Mouse (Mus musculus) mature B cell (primary cell): Measurements from ENCODE around the gene Gm17387.

ENCODE experiments used
- in situ Hi-C: fragments of 300-500 bp; cut with MboI; formaldehyde crosslinking; loops from 2 replicates; pipeline ENCODE4 v1.14.3; 2019

Gm17387 gene

GRCm38 (mm10) chr7:141047581-141048225 lies 18.8 kb downstream of the Gm17387 start:
- in situ Hi-C loops = loop anchor here (5.0 kb wide), 1 partner anchor 145 kb away; the partner anchor contains the start of gene Cox8b

GRCm38 (mm10) chr7:141048226-141049218 lies 19.6 kb downstream of the Gm17387 start:
- in situ Hi-C loops = loop anchor here (5.0 kb wide), 1 partner anchor 146 kb away; the partner anchor contains the start of gene Cox8b

GRCm38 (mm10) chr7:141049326-141049725 lies 20.4 kb downstream of the Gm17387 start:
- in situ Hi-C loops = loop anchor here (5.0 kb wide), 1 partner anchor 147 kb away; the partner anchor contains the start of gene Cox8b

DNA sequence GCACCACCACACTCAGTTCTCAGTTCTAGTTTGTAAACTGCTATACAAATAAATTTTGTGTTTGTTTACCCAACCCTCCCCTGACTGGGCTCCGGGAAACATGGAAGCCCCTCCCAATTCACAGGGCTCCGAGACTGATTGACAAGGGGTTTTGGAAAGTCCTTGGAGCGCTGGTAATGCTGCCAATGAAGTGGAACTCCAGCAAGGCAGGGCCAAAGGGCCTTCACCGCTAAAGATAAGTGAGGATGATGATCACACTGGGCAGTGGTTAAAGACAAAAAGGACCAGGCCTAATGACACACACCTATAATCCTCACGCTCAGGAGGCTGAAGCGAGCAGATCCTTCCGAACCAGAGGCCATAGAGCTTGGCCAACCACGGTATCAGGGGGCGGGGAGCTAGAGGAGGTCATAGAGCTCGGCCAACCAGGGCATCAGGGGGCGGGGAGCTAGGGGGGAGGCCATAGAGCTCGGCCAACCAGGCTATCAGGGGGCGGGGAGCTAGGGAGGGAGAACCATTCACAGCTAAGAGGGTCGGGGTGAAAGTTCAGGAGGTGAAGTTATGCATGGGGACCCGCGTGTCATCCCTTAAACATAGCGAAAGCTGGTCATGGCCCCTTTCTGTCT lies 22.2 kb downstream of the Gm17387 start:
- in situ Hi-C loops = loop anchor here (5.0 kb wide), 1 partner anchor 204 kb away; the partner anchor contains the start of genes Odf3 and Scgb1c1

DNA sequence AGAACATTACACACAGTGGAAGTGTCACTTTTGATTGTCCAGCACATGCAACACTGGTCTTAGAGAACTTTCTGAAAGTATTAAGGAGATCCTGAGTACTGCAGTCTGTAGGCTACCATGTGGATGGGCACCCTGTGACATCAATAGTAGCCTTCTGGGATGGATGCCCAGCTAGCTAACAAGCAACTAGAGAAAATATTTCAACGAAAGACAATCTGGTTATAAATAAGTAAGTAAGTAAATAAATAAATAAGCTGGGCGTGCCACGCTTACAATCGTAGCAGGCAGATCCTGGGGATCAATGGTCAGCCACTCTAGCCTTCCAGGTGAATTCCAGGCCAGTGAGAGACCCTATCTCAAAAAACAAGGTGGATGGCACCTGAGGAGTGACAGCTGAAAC lies 23.1 kb downstream of the Gm17387 start:
- in situ Hi-C loops = loop anchor here (5.0 kb wide), 1 partner anchor 205 kb away; the partner anchor contains the start of genes Odf3 and Scgb1c1

- in situ Hi-C loops = loop anchor here (5.0 kb wide), 1 partner anchor 205 kb away; the partner anchor contains the start of genes Odf3 and Scgb1c1
Observed at GRCm38 (mm10) chr7:141052421-141052820, 23.5 kb downstream of the Gm17387 start.

- in situ Hi-C loops = no loop called here
Observed at GRCm38 (mm10) chr7:141055785-141056184, 26.9 kb downstream of the Gm17387 start.

GRCm38 (mm10) chr7:141056976-141057375 lies 28.0 kb downstream of the Gm17387 start:
- in situ Hi-C loops = no loop called here

DNA sequence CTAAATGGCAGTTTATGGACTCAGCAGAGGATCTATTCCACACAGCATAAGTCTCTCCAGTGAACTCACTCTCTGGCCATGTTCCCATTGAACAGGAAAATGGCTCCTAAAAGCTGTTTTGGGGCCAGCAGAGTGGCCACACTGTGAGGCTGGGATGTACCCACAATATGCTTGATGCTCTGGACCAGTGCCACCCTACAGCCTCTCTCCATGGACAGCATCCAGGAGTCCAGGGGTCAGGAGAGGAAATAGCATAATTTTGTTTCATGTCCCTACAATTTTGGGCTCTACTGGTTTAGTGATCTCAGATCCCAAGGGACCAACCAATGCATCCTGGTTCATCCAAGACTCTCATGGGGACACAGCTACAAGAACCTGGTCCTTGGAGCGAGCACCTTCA lies 28.6 kb downstream of the Gm17387 start:
- in situ Hi-C loops = no loop called here

- in situ Hi-C loops = no loop called here
Observed at GRCm38 (mm10) chr7:141058601-141059341, 29.8 kb downstream of the Gm17387 start.

- in situ Hi-C loops = no loop called here
Observed at GRCm38 (mm10) chr7:141059929-141060328, 31.0 kb downstream of the Gm17387 start.

DNA sequence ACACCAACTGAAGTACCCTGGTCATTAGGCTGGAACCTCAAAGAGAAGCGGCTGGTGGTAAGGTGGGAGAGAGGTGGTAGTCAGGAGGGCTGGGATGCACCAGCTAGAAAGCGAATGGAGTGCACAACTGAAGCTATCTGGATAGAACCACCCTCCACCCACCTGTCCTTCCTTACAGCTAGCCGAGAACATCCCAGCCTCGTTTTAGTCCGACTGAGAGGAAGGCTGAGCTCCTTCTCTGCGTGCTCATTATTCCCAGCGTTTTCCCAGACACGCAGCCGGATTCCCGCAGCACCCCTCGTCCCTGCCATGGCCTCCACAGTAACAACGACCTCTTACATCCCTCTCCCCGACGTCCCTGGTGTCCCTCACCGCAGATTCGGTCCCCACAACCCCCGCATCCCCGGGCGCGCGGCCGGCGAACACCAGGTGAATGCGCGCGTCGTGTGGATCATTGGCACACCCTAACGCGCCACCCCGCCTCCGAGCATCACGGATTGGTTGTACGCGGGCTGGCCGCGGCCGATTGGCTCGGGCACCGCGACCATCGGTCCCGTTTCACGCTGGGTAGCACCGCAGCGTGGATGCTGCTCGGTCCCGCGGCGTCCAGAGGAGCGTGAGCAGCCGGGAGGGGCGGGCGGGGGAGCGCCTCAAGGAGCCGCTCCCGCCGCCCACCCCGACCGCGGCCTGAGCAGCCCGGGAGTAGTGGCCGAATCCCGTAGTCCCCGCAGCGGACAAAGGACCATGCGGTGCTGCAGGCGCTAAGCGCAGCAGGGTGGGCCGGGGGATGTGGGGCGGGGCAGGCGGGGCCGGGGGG lies 31.7 kb downstream of the Gm17387 start, which contains the start of gene B4galnt4:
Gene B4galnt4 (plus strand): TSS at position 679 of the 817 bp plus-strand sequence.
- in situ Hi-C loops = no loop called here

- in situ Hi-C loops = no loop called here
Observed at GRCm38 (mm10) chr7:141061269-141061692, 32.4 kb downstream of the Gm17387 start.

DNA sequence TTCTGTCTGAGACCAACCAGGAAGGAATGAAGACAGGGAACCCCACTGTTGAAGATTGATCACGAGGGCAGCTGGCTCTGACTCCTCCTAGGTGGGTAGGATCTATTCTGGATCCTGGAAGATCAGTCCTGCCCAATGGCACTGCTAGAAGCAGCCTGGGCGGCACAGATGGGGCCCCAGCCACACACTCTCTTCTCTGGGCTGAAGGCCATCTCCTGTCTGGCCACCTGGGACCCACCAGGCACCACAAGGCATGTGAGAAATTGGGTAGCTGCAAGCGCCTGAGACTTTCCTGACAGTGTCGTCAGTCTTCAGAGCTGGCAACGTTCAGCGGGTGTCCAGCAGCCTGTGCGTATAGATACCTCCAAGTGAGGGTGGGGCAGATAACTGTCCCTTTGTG lies 33.6 kb downstream of the Gm17387 start:
- in situ Hi-C loops = no loop called here

DNA sequence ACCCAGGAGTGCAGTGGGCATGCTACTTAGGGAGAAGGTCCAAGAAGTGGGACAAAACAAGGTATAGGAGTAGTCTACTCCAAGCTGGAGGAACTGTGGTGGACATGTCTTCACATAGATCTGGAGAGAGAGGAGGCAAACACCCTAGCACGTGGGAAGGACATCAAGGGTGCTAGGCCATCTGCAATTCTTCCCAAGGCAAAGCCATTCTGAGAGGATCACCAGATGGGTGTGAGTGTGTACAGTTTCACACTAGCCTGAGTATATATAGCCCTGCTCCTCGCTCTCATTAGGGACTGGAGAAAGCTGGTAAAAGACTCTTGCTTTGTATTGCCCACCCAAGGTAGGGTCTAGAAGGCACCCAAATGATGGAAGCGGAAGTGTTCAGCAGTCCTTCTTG lies 34.4 kb downstream of the Gm17387 start:
- in situ Hi-C loops = no loop called here

GRCm38 (mm10) chr7:141064175-141064574 lies 35.2 kb downstream of the Gm17387 start:
- in situ Hi-C loops = no loop called here

DNA sequence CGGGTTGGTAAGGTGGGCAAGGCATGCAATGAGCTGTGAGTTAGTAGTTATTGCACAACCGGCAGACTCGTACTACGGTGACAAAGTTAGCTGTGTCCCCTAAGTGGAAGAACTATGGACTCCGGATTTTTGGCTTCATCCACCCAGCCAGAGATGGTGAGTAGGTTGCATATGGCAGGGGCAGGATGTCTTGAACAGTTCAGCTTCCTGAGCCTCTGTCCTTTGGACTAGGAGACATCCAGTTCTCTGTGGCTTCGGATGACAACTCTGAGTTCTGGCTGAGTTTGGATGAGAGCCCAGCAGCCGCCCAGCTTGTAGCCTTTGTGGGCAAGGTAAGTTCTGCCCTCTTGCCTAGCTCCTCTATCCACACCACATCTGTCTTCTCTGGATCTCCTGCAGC lies 35.6 kb downstream of the Gm17387 start:
- in situ Hi-C loops = no loop called here

GRCm38 (mm10) chr7:141068351-141068750 lies 39.4 kb downstream of the Gm17387 start:
- in situ Hi-C loops = no loop called here

- in situ Hi-C loops = no loop called here
Observed at GRCm38 (mm10) chr7:141070058-141070862, 41.3 kb downstream of the Gm17387 start.
